Mouse (Mus musculus) bone marrow macrophage, adult 2 months (primary cell): ENCODE data around the gene Nrtn.

Experiments
- CTCF ChIP-seq: IDR thresholded peaks from 2 replicates; pipeline ENCODE4 v1.5.1; 2012; ENCODE audit warnings: low read depth, mild to moderate bottlenecking, low read length, moderate library complexity
- POLR2A ChIP-seq: IDR thresholded peaks from 2 replicates; pipeline ENCODE4 v1.6.1; 2012; ENCODE audit warnings: mild to moderate bottlenecking, low read depth, low read length, borderline replicate concordance

- TF ChIP-seq CTCF (no peak), POLR2A (no peak)
These were observed at the start of gene Nrtn for GRCm38 (mm10) chr17:56757416-56758123.
